ENCODE assay signal across 8 mouse cellular contexts in genomic region chr6:34999101-34999500, GRCm38 (mm10). TPM values are rescaled to one million over a fixed set of nuclear protein-coding genes. Genes with fewer than 3 reads are reported as not detected.
DNase-seq lines count a peak whose midpoint lies in the region; ATAC-seq and TF ChIP-seq lines count a peak whose summit lies in the region.

No protein-coding gene starts in this region.

- peak; percentile 36 for ATAC-seq in forebrain, embryonic 16.5 days

- H3K4me3 ChIP-seq in cerebellum, adult 2 months (replicated peaks; ENCODE audit: insufficient read depth, low read depth, low read length): no peak overlapping the region
- H3K4me3 ChIP-seq in forebrain, embryonic 16.5 days (replicated peaks; ENCODE audit: low read length): no peak overlapping the region
- no peak overlapping the region for H3K4me3 ChIP-seq in layer of hippocampus, adult 2 months

- H3K9me3 ChIP-seq in forebrain, embryonic 16.5 days (ENCODE audit: control insufficient read depth, low read length): no peaks in the 10 kb centered on the region

- H3K27ac ChIP-seq in cerebellum, adult 2 months (ENCODE audit: insufficient read depth, low read length): no peak overlapping the region
- no peak overlapping the region for H3K27ac ChIP-seq in forebrain, embryonic 16.5 days (ENCODE audit: low read length)
- peak overlapping the region; percentile 71 for H3K27ac ChIP-seq in layer of hippocampus, adult 2 months

- no peaks in the 10 kb centered on the region for H3K27me3 ChIP-seq in cerebellum, adult 2 months (ENCODE audit: control insufficient read depth, insufficient read depth, low read length)
- no peaks in the 10 kb centered on the region for H3K27me3 ChIP-seq in forebrain, embryonic 16.5 days (replicated peaks; ENCODE audit: control insufficient read depth, insufficient read depth, low read length)

- intact Hi-C loops in gastrocnemius, postnatal 14 days (cut with DNase I; ENCODE audit: low total_unique reads): no loop called here

- no peaks in the 10 kb centered on the region; the same call in 1 of the 2 replicates for H3K4me1 ChIP-seq in cerebellum, adult 2 months (ENCODE audit: control insufficient read depth, insufficient read depth, low read length)
- peaks cover 38% of the 10 kb centered on the region for H3K4me1 ChIP-seq in forebrain, embryonic 16.5 days (replicated peaks; ENCODE audit: control insufficient read depth, insufficient read depth, low read length)

- peak; percentile 57; the same call in 1 of the 2 replicates for TF ChIP-seq CTCF in cerebellum, adult 2 months (IDR thresholded peaks at IDR 0.05; ENCODE audit: borderline replicate concordance, insufficient read depth, low read depth, low read length)
- TF ChIP-seq CTCF in layer of hippocampus, adult 2 months (conservative IDR thresholded peaks at IDR 0.05): peak; percentile 81

- TF ChIP-seq POLR2A in cerebellum, adult 2 months (IDR thresholded peaks at IDR 0.05; ENCODE audit: borderline replicate concordance, insufficient read depth, low read length): no peak

- WGBS in cerebellum, adult 2 months: 25% methylated on average over 4 of the region's 4 CpGs
- 13% methylated on average over 4 of the region's 4 CpGs for WGBS in forebrain, embryonic 16.5 days

- DNase-seq in cerebellum, adult 2 months: peak; percentile 13 to 22
- DNase-seq in cerebellum, adult 11-12 months: no peak
- DNase-seq in R1 (ENCODE audit: low read depth, low spot score): peak; percentile 60
- peak; percentile 65 to 73 for DNase-seq in layer of hippocampus, adult 2 months (ENCODE audit: low spot score in 2 of 2)
- DNase-seq in mesoderm, embryonic 11.5 days (ENCODE audit: low read depth, low spot score): peak; percentile 20
- peak; percentile 35 for DNase-seq in telencephalon, adult 2 months (ENCODE audit: low read depth, low spot score)
- no peak for DNase-seq in gastrocnemius, postnatal 14 days

- no peaks in the 10 kb centered on the region for H3K36me3 ChIP-seq in forebrain, embryonic 16.5 days (ENCODE audit: control insufficient read depth, insufficient read depth)

- peak overlapping the region; percentile 29 for H3K4me2 ChIP-seq in forebrain, embryonic 16.5 days (ENCODE audit: low read length)

- H3K9ac ChIP-seq in forebrain, embryonic 16.5 days (replicated peaks; ENCODE audit: low read depth, low read length): 0 out of 2 replicates have a peak overlapping the region, but pooled peaks have one; percentile 17

RNA-seq across cellular contexts. Expression of gene Slc23a4, which starts 10.9 kb away (rescaled TPM):
- polyA plus RNA-seq in cerebellum, adult 2 months (2012; rRNA removed): 0.46 and 0.70 TPM in 2 replicates
- polyA plus RNA-seq in forebrain, embryonic 16.5 days (2015; fragmentation: Nextera tagmentation; extraction: Ambion mirVana): 0.76 and 0.85 TPM in 2 replicates
- total RNA-seq in layer of hippocampus, adult 2 months (2021): 1 to 10 TPM in 1 of 2 experiments, under 1 TPM in 1; 0.88 to 1.2 TPM
- under 1 TPM in 1 of 2 experiments, not detected in 1; 0.11 TPM for total RNA-seq in gastrocnemius, postnatal 14 days (2021)

Comparison
In these comparisons a context has a peak if more than half of its experiments do, and no peak if none do; other contexts are left out.
1. DNase-seq: peak in cerebellum, adult 2 months (2 of 2), R1 (single experiment), layer of hippocampus, adult 2 months (2 of 2), mesoderm, embryonic 11.5 days (single experiment) and telencephalon, adult 2 months (single experiment); none in cerebellum, adult 11-12 months (single experiment) and gastrocnemius, postnatal 14 days (single experiment).